Mouse (Mus musculus) olfactory bulb, adult 2 months (tissue): ENCODE measurements around the gene Ckap2l. TPM values are rescaled to one million over a fixed set of nuclear protein-coding genes. Genes with fewer than 3 reads are reported as not detected.

Source experiments
- H3K27ac ChIP-seq: fragments of 200-500 bp; 2 replicates; pipeline ENCODE4 v1.5.1; 2012; ENCODE audit warnings: low read depth, low read length; ENCODE audit not compliant: insufficient read depth
- H3K4me1 ChIP-seq: fragments of 200-500 bp; 2 replicates; pipeline ENCODE4 v1.6.1; 2012; ENCODE audit warnings: low read length; ENCODE audit not compliant: control insufficient read depth, insufficient read depth
- H3K4me3 ChIP-seq: fragments of 200-500 bp; 2 replicates; pipeline ENCODE4 v1.5.1; 2012; ENCODE audit warnings: mild to moderate bottlenecking, low read depth, low read length, moderate library complexity; ENCODE audit not compliant: insufficient read depth
- CTCF ChIP-seq: fragments of 200-500 bp; IDR thresholded peaks from 2 replicates; pipeline ENCODE4 v1.5.1; 2012; ENCODE audit warnings: low read depth, mild to moderate bottlenecking, low read length, moderate library complexity; ENCODE audit not compliant: insufficient read depth
- POLR2A ChIP-seq: fragments of 200-500 bp; IDR thresholded peaks from 2 replicates; pipeline ENCODE4 v1.6.1; 2012; ENCODE audit warnings: mild to moderate bottlenecking, low read depth, low read length, moderate library complexity; ENCODE audit not compliant: insufficient read depth
- WGBS: fragments of 180-500 bp; shearing (Covaris S2); methylation state at CpG from one replicate; pipeline ENCODE4 v1.1.7; 2018; 5-methylcytosine and 5-hydroxymethylcytosine counted together
- polyA plus RNA-seq: library from polyadenylated mRNA; stranded (reverse); fragments of >200 nt; gene quantifications from 2 replicates; pipeline ENCODE4 v1.2.4, GENCODE M21; 2012; ENCODE audit warnings: low replicate concordance; ENCODE audit not compliant: missing spikeins, insufficient read depth, insufficient read length

Gene Ckap2l
- polyA plus RNA-seq, 1 experiment, result not detected

DNA sequence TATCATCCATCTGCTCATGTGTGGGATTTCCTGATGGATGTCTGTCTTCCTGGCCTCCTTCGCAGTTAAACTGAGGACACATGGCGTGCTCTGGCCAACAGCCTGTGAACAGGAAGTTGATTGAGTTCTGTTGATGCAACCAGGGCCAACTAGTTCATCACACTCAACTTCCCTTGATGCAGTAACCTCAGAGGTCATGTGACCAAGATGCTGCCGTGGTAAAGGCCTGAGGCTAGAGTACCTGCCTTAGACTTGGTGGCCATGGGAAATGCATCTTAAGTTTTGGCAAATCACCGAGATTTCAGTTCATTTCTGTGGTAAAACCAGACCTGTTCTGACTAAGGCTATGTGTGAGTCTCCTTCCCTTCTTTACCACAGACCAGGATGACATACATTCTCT lies 18.8 kb upstream of the Ckap2l start:
- no peak overlapping the region for H3K4me3 ChIP-seq
- H3K4me1 ChIP-seq, result no peaks in the 10 kb centered on the region
- TF ChIP-seq CTCF (no peak), POLR2A (no peak)
- WGBS, result 88% methylated on average over 4 of the region's 4 CpGs
- no peak overlapping the region for H3K27ac ChIP-seq

DNA sequence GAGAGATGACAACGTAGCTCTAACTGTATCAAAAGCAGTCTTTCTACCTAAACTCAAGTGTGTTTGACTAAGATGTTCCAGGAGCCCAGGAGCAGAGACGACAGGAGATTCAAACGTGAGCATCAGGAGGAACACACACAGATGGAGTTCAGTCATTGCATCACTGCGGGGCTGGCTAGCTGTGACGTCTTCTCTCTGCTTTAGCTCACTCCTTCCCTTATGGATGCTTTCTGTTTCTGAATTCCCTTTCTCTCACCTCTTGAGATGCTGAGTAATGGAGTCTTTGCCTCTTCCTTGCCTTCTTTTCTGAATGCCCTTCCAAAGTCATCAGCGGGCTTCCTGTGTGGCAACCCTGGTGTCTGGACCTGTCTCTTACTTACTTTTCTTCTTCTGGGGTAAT lies 17.9 kb upstream of the Ckap2l start:
- H3K4me1 ChIP-seq, result no peaks in the 10 kb centered on the region
- 81% methylated on average over 6 of the region's 6 CpGs for WGBS
- no peak for TF ChIP-seq POLR2A
- TF ChIP-seq CTCF, result no peak
- H3K4me3 ChIP-seq, result no peak overlapping the region
- H3K27ac ChIP-seq, result no peak overlapping the region

DNA sequence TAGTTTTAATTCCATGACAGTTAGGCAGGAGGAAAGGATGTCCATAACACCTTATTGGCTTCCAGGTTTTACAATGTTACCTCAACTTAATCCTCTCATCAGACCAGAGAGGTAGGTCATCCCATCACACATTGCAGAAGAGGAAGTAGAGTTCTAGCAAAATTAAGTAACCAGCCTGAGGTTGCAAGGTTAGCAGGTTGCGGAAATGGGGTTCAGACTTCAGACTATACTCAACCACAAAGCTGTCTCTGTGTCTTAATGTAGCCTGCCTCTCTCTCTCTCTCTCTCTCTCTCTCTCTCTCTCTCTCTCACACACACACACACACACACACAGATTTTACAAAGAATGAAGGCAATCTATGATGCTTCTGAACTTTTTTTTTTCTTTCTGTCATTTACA lies 16.9 kb upstream of the Ckap2l start:
- 93% methylated on average over 1 of the region's 1 CpGs for WGBS
- no peak overlapping the region for H3K4me3 ChIP-seq
- TF ChIP-seq POLR2A (no peak), CTCF (no peak)
- no peaks in the 10 kb centered on the region for H3K4me1 ChIP-seq
- H3K27ac ChIP-seq, result no peak overlapping the region

DNA sequence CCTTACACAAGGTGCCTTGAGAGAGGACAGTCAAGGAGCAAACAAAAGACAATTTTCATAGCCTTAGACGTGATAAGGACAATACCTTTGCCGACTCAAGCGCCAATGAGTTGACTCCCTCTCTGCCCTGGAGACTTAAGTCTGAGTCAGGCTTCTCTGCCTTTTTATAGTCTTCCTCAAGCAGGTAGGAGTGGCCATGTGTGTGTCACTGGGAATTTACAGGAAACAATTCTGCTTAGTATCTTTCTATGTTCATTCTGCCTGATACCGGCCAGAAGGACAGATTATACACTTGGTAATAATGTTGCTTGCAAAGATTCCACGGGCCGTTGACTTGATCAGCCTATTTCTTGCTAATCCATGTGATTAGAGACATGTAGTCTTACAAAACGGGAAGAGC lies 12.8 kb upstream of the Ckap2l start, which contains the start of gene Il1a:
Gene Il1a (minus strand): TSS at position 137 of the 400 bp plus-strand sequence.
- 77% methylated on average over 7 of the region's 7 CpGs for WGBS
- Histone ChIP-seq H3K27ac (no peak within 1 kb of the TSS), H3K4me3 (no peak within 1 kb of the TSS), H3K4me1 (no peaks in the 10 kb centered on the region)
- TF ChIP-seq POLR2A, result no peak
- TF ChIP-seq CTCF, result no peak

DNA sequence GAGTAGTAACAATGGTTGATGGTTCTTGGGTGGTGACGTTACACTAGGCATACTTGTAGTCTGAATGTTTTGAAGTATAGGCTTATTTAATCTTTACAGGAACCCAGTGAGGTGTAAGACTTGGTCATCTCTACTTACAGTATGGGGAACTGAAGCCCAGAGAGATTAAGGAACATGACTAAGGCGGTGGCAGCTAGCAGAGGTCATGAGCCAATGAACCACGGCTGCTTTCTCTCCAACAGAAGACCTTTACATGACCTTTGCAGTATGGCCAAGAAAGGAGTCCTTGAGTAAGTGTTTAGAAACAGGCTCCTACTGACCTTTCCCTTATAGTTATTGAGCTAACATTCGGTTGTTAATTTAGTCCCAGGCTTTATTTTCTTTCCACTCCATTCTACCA lies 9.0 kb upstream of the Ckap2l start:
- Histone ChIP-seq H3K27ac (no peak overlapping the region), H3K4me3 (no peak overlapping the region)
- 76% methylated on average over 4 of the region's 4 CpGs for WGBS

DNA sequence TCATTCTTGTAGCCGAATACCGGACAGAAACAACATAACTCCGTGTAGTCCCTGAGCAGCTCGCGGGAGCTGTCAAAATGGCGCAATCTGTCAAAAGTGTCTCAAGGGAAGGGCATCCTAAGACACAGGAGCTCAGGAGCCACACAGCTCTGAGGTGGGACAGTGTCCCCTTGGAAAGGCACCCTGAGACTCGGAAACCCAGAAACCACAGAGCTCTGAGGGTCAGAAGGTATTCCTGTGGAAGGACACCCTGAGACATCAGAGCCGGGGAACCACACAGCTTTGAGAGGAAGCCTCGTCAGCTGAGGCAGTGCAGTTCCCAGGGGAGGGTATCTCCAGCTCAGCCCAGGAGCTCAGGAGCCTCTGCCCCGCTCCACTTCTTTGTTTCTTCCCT lies 574 bp upstream of the Ckap2l start:
- TF ChIP-seq POLR2A (no peak), CTCF (no peak)
- WGBS, result 2% methylated on average over 10 of the region's 10 CpGs

More for the DNA sequence above, 9.0 kb upstream of the Ckap2l start:
- TF ChIP-seq CTCF (no peak), POLR2A (no peak)
- H3K4me1 ChIP-seq, result no peaks in the 10 kb centered on the region

DNA sequence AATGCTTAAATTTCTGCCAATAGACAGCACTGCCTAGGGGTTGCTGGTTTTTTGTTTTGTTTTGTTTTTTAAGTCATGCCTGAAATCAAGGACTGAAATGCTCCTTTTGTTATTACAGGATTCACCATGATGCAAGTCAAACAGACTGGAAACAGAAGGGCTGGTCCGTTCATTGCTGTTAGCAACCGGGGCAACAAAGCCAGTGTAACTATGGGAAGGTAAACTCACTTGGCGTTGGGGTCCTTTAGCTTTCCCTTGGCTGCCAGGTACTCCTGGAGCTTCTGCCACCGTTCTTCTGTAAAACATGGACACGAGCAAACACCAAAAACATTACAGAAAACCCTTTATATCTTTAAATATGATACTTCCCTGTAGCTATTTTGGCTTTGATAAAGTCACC lies 926 bp downstream of the Ckap2l start:
- H3K4me3 ChIP-seq, result no peak overlapping the region

More for the DNA sequence above, 574 bp upstream of the Ckap2l start:
- Histone ChIP-seq H3K4me3 (peak overlapping the region; percentile 67), H3K4me1 (peaks cover 5% of the 10 kb centered on the region; the same call in 1 of the 2 replicates), H3K27ac (peak overlapping the region; percentile 93)

DNA sequence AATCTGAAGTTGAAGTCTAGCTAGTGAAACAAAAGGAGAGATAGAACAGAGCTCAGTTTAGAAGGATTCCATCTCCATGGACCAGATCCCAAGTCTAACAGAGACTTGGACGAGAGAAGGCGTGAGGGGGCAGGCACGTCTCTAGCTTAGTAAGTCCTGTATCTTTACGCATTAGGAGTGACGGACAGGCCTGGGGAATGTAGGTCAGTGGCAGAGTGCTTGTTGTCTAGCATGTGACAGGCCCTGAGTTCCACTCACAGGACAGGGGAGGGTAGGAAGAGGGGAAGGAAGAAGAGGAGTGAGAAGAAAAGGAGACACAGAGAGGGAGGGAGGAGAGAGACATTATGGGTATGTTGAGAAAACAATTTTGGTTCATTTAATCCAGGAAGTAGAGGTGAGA lies 1.9 kb downstream of the Ckap2l start:
- no peak for TF ChIP-seq CTCF
- TF ChIP-seq POLR2A, result no peak
- no peak overlapping the region for H3K27ac ChIP-seq
- no peak overlapping the region for H3K4me3 ChIP-seq
- H3K4me1 ChIP-seq, result peaks cover 5% of the 10 kb centered on the region; the same call in 1 of the 2 replicates
- WGBS, result 89% methylated on average over 5 of the region's 5 CpGs

More for the DNA sequence above, 926 bp downstream of the Ckap2l start:
- H3K4me1 ChIP-seq, result peaks cover 5% of the 10 kb centered on the region; the same call in 1 of the 2 replicates
- no peak overlapping the region for H3K27ac ChIP-seq
- 27% methylated on average over 5 of the region's 5 CpGs for WGBS
- TF ChIP-seq CTCF (no peak), POLR2A (no peak)

DNA sequence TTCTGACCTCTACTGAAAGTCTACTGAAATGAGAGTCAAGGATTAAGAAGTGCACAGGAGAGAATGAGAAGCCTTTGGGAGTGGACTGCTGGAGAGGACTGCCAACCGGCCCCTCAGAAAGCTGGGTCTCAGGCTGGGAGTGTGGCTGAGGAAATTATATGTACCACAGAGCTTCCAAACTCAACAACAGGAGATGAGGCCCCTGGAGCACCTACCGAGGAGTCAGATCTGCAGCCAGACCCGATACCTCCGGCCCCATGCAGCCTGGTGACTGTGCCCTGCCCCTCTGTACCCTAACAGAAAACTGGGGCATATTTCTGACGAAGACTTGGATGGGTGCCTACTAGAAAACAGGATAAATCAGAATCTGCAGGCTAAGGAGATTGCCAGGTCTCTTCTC lies 23.2 kb downstream of the Ckap2l start:
- Histone ChIP-seq H3K4me1 (no peaks in the 10 kb centered on the region), H3K4me3 (no peak overlapping the region), H3K27ac (no peak overlapping the region)
- 95% methylated on average over 5 of the region's 5 CpGs for WGBS
- TF ChIP-seq POLR2A (no peak), CTCF (no peak)

DNA sequence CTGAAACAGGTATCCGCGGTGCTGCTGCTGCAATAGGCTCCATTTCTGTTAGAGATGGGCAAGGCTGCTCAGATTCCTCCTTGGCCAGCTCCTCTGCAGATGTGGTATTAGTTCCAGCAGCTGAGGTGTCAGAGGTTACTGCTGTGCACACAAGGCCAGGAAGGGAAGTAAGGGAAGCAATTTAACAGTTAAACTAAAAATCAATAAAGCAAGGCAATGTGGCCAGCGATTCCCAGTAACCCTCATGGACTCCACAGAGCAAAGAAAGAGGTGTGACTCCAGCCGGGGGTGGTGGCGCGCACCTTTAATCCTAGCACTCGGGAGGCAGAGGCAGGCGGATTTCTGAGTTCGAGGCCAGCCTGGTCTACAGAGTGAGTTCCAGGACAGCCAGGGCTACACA lies 26.4 kb downstream of the Ckap2l start:
- no peak overlapping the region for H3K4me3 ChIP-seq
- 95% methylated on average over 9 of the region's 9 CpGs for WGBS
- H3K4me1 ChIP-seq, result no peaks in the 10 kb centered on the region
- TF ChIP-seq CTCF, result no peak
- H3K27ac ChIP-seq, result no peak overlapping the region
